ENCODE assay signal across 11 mouse cellular contexts in the genomic region with DNA sequence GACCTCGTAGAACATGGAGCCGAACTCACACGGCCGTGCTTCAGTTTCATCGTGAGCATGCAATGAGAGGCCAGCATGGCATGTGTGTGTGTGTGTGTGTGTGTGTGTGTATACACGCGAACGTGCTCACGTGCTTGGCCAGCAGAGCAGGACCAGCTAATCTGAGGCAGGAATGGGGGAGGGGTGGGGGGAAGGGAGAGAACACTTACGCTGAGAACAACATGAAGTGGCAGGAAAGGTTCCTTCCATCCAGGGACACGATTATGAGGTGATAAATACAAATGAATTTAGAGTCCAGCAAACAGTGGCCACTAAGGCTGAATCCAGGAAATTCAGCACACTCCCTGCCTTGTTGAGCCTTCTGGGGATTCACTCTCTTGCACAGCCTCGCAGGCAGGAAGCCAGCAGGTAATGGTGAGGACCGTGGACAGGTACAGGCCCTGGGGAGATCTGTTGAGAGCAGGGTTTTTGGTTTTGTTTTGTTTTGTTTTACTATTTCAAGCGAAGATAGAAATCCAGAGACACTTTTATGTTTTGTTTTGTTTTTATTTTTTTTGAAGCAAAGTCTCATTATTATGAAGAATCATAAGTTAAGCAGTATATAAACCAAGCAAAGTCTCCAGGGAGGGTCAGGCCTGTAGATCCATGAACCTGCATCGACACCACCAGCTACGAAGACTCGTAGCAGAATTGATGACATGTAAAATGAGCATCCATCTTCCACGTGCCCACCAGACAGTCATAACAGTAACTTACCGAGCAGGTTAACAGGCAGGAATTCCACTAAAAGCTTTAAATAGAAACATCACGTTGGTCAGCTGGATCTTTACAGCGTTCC.
A peak's percentile ranks its signal among the peaks of the same experiment; 100 is the strongest.
DNase-seq lines count a peak whose midpoint lies in the region; ATAC-seq and TF ChIP-seq lines count a peak whose summit lies in the region.
"Had no signal": no experiment of that assay in that cellular context is flagged by ENCODE, and none has a peak within 500 bp of the region (broad histone marks: within the 10 kb centered on the region; RNA-seq: fewer than 3 reads in every experiment).

No protein-coding gene starts in this region.

- peak; percentile 79 for DNase-seq in heart, adult 11 months
- DNase-seq in heart, adult 8-10 months (ENCODE audit: low spot score): no peak
- no peak for DNase-seq in midbrain, embryonic 10.5 days (ENCODE audit: low spot score)
- peak; percentile 38 for DNase-seq in lung, adult 2 months
- DNase-seq in frontal cortex, adult 2 months (ENCODE audit: extremely low spot score in 1 of 2, low spot score in 1 of 2): no peak
- no peak for DNase-seq in spleen, postnatal 14 days (ENCODE audit: low spot score in 2 of 2)
- DNase-seq: adrenal gland, postnatal 36 days; cerebellum, adult 9-11 months had no signal

- WGBS in midbrain, embryonic 10.5 days: 67% methylated on average over 21 of the region's 21 CpGs
- 54% methylated on average over 21 of the region's 21 CpGs for WGBS in midbrain, embryonic 15.5 days
- 43% methylated on average over 21 of the region's 21 CpGs for WGBS in lung, adult 2 months
- WGBS in stomach, embryonic 15.5 days: 33% methylated on average over 21 of the region's 21 CpGs

- no peak overlapping the region for H3K4me3 ChIP-seq in midbrain, embryonic 10.5 days
- no peak overlapping the region for H3K4me3 ChIP-seq in midbrain, embryonic 15.5 days
- no peak overlapping the region for H3K4me3 ChIP-seq in lung, adult 2 months (replicated peaks; ENCODE audit: extremely low read depth, low read depth, low read length)
- H3K4me3 ChIP-seq in stomach, embryonic 15.5 days (replicated peaks): no peak overlapping the region
- H3K4me3 ChIP-seq: midbrain, embryonic 12.5 days had no signal

- ATAC-seq in midbrain, embryonic 15.5 days (replicated peaks): no peak
- no peak for ATAC-seq in stomach, embryonic 15.5 days (ENCODE audit: insufficient read depth, low FRiP score, low read depth)

- H3K4me2 ChIP-seq in midbrain, embryonic 15.5 days: no peak overlapping the region
- no peak overlapping the region for H3K4me2 ChIP-seq in stomach, embryonic 15.5 days
- H3K4me2 ChIP-seq: midbrain, embryonic 12.5 days had no signal

- H3K9ac ChIP-seq in midbrain, embryonic 15.5 days: no peak overlapping the region
- no peak overlapping the region for H3K9ac ChIP-seq in stomach, embryonic 15.5 days
- H3K9ac ChIP-seq: midbrain, embryonic 12.5 days had no signal

- H3K4me1 ChIP-seq in midbrain, embryonic 10.5 days: peaks cover 63% of the 10 kb centered on the region
- peaks cover 2% of the 10 kb centered on the region; the same call in 1 of the 2 replicates for H3K4me1 ChIP-seq in midbrain, embryonic 15.5 days
- peaks cover 4% of the 10 kb centered on the region for H3K4me1 ChIP-seq in lung, adult 2 months (ENCODE audit: control insufficient read depth, insufficient read depth, low read length)
- H3K4me1 ChIP-seq in stomach, embryonic 15.5 days: peaks cover 35% of the 10 kb centered on the region

- no peak for TF ChIP-seq POLR2A in lung, adult 2 months (IDR thresholded peaks at IDR 0.05; ENCODE audit: borderline replicate concordance, extremely low read depth, low read depth, low read length)

- 0 out of 2 replicates have a peak, but pooled peaks cover 2% of the 10 kb centered on the region for H3K9me3 ChIP-seq in midbrain, embryonic 10.5 days (replicated peaks)
- no peaks in the 10 kb centered on the region for H3K9me3 ChIP-seq in midbrain, embryonic 15.5 days
- no peaks in the 10 kb centered on the region for H3K9me3 ChIP-seq in stomach, embryonic 15.5 days
- H3K9me3 ChIP-seq: midbrain, embryonic 12.5 days had no signal

- H3K36me3 ChIP-seq in midbrain, embryonic 10.5 days: no peaks in the 10 kb centered on the region
- H3K36me3 ChIP-seq in midbrain, embryonic 15.5 days (replicated peaks): no peaks in the 10 kb centered on the region
- H3K36me3 ChIP-seq in stomach, embryonic 15.5 days: no peaks in the 10 kb centered on the region
- H3K36me3 ChIP-seq: midbrain, embryonic 12.5 days had no signal

- H3K27ac ChIP-seq in midbrain, embryonic 10.5 days (replicated peaks): 0 out of 2 replicates have a peak overlapping the region, but pooled peaks have one; percentile 42
- no peak overlapping the region for H3K27ac ChIP-seq in midbrain, embryonic 15.5 days
- peak overlapping the region; percentile 79 for H3K27ac ChIP-seq in stomach, embryonic 15.5 days
- H3K27ac ChIP-seq: midbrain, embryonic 12.5 days had no signal

- H3K27me3 ChIP-seq in midbrain, embryonic 10.5 days (ENCODE audit: low read depth, poor library complexity, severe bottlenecking): peaks cover 42% of the 10 kb centered on the region
- H3K27me3 ChIP-seq in midbrain, embryonic 15.5 days (replicated peaks): no peaks in the 10 kb centered on the region; the same call in 1 of the 2 replicates
- no peaks in the 10 kb centered on the region for H3K27me3 ChIP-seq in stomach, embryonic 15.5 days (replicated peaks)

- TF ChIP-seq CTCF in lung, adult 2 months (IDR thresholded peaks at IDR 0.05; ENCODE audit: insufficient read depth, low read length): no peak

Comparison
In these comparisons a context has a peak if more than half of its experiments do, and no peak if none do; other contexts are left out.
1. DNase-seq: peak in heart, adult 11 months (single experiment) and lung, adult 2 months (single experiment); none in heart, adult 8-10 months (single experiment), midbrain, embryonic 10.5 days (single experiment), frontal cortex, adult 2 months (0 of 2) and spleen, postnatal 14 days (0 of 2).